Mouse (Mus musculus): ENCODE data around the gene Mill1. TPM values are rescaled to one million over a fixed set of nuclear protein-coding genes. Genes with fewer than 3 reads are reported as not detected.
"Not testable (repeated sequence)": the region's sequence is repeated elsewhere in the genome, so short reads cannot be mapped to it uniquely, and the experiment has no call there.

Mill1 gene
- not detected in 2 replicates for total RNA-seq (2021)
- long read RNA-seq = 0 reads

DNA sequence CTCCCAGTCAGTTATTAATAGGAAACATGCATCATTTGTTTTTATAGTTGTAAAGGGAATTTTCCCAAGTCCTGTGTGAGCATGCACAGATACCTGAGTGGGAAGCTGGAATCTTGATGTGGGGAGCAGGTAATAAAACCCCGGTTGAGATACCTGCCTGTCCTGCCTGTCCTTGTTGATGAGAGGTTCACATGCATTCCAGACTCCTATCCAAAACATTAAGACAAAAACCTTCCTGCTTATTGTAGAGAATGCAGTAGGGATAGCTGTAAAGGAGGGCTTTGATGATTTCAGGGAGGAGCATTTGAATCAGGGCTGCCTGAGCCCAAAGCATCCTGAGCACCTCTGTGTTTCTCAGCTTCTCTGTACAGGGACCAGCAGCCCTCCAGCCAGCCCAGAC, at the start of gene Mill1:
TSS of gene Mill1 (plus strand) at position 301 of the 400 bp plus-strand sequence.
- no peak for DNase-seq

DNA sequence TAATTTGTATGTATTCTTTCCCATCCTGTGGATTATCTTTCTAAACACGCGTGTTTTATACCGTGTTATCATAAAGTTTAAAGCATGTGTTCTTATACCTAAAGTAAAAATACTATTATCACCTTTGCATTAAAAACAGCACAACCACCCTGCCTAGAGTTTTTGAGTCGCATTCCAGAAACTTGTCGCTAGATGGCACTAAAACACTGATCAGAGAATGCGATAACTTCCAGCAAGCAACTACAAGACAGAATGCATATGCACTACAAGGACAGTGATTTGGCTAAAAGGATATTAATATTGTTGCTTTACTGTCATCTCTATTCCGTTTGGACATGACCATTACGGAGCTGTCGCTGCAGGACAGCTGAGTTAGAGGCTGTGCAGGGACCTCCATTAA, 34.2 kb upstream of the Mill1 start:
- no peak for DNase-seq

DNA sequence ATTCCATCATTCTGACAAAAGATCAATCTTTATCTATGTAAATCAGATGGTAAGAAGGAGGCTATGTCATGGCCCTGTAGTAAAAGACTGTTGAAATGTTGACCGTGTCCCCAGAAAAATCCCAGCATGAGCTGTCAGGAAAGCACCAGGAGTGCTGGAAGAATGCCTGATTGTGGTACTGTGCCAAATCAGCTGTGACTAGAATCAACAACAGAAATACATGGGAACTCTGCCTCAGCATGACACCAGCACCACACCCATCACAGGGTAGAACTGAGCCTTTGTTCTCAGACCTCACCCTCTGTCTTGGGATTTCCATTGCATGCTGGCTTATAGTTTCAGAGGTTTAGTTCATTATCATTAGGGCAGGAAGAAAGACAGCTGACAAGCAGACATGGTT, 30.4 kb upstream of the Mill1 start:
- no peak for DNase-seq

DNA sequence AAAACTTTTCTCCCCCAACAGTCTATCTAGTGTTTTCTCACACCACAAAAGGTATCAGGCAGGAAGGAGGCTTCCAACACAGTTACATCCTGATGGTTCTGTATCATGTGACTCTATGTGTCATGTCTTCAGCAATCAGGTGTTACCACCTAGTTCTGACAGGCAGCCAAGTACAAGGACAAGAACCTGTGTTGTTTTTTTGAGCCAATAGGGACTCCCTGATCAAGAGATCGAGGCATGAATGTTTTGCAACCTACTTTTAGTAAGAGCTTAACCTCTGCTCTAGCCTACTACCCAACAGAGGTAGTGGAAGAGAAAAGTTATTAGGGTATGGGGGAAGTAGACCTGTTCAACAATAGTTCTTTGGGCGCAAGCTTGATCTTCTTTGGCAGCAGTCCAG, 6.6 kb upstream of the Mill1 start:
- DNase-seq = no peak

DNA sequence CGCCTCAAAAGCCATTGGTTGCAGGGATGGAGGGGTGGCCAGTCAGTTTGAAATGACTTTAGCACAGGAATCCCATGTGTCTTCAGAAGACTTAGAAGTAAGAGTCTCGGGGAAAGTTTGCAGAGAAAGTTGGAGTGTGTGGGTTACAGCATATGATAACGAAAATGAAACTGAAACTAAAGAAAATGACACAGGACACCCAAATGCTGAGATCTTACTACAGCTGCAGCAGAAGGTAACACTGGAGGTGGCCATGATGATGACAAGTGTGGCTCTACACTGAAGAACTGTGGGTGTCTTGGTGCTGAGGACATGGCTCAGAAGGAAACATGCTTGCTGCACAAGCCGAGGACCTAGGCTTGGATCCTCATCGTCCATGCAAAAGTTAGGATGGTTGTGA, 3.9 kb upstream of the Mill1 start:
- no peak for DNase-seq

DNA sequence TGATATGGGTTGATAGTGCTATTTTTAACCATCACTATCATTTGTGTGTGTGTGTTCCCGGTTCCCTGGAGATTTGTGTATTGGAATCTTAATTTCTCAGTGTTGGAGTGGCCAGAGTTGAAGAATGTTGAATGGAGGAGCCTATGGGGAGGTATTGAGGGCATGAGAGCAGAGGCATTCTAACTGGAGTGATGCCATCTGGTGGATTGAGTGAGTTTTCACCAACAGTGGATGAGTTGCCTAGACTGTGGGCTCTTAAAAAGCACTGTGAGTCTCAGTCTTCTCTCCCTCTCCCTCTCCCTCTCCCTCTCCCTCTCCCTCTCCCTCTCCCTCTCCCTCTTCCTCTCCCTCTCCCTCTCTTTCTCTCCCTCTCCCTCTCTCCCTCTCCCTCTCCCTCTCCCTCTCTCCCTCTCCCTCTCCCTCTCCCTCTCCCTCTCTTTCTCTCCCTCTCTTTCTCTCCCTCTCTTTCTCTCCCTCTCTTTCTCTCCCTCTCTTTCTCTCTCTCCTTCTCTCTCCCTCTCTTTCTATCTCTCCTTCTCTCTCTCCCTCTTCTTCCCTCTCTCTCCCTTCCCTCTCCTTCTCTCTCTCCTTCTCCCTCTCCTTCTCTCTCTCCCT, 1.1 kb upstream of the Mill1 start:
- not testable (repeated sequence) for DNase-seq

DNA sequence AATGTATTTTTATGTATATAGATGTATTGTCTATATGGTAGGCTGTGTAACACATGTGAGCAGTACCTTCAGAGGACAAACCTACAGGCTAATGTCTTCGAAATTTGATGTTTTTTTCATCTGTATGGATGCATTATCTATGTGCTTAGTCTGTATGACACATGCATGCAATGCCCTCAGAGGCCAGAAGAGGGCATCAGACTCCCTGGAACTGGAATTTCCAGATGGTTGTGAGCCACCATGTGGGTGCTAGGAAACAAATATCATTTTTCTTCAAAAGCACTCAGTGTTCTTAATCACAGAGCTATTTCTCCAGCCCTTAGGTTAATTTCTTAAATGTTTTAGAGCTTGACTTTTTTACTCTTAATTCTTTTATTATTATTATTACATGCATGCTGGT, 15.1 kb downstream of the Mill1 start:
- no peak for DNase-seq

DNA sequence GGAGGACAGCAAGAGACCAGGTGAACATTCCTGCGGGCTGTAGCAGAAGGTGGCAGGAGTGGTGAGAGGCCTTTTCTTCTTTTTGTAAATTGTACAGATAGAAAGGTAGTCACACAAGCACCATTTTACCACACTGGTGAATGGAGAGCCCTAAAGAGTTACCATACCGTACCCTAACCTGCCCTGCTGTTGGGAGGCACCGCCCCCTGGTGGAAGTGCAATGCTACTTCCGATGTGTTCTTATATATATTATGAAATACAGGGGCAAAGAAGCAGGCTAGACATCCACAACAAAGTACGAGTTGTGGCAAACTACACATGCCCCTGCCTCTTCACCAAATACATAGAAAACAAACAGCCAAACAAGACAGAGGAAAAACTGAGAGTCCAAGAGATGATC, 19.9 kb downstream of the Mill1 start:
- peak; percentile 16 for DNase-seq

Other genes with a start within 250 kb of the Mill1 start
- not detected in 2 replicates for gene Ceacam13, start 235.5 kb upstream of the Mill1 start, total RNA-seq (2021)
- not detected in 2 replicates for gene Ceacam12, start 179.4 kb upstream of the Mill1 start, total RNA-seq (2021)
- not detected in 2 replicates for gene Igfl3, start 68.9 kb upstream of the Mill1 start, total RNA-seq (2021)
- gene Psg18, start 109.7 kb downstream of the Mill1 start, total RNA-seq (2021) = not detected in 2 replicates
- not detected in 2 replicates for gene Psg28, start 186.7 kb downstream of the Mill1 start, total RNA-seq (2021)
- gene Psg26, start 238.8 kb downstream of the Mill1 start, total RNA-seq (2021) = not detected in 2 replicates